Mouse (Mus musculus) lung, embryonic 14.5 days (tissue): ENCODE measurements around the gene Zfpl1. TPM values are rescaled to one million over a fixed set of nuclear protein-coding genes. Genes with fewer than 3 reads are reported as not detected.

ENCODE experiments used
- ATAC-seq: fragments of 200-750 bp; cut with Nextera tagmentation; 2 replicates; pipeline ENCODE4 v1.8.0; 2017; ENCODE audit warnings: mild to moderate bottlenecking, moderate TSS enrichment, moderate library complexity; ENCODE audit not compliant: insufficient read depth
- DNase-seq: peaks from one replicate; pipeline ENCODE4 v3.0.0-alpha.2; 2015
- H3K27ac ChIP-seq: fragments of 300-500 bp; sonication (generic); 2 replicates; pipeline ENCODE4 v1.5.1; 2014; ENCODE audit warnings: low read depth, mild to moderate bottlenecking, moderate library complexity
- H3K27me3 ChIP-seq: fragments of 300-500 bp; sonication (generic); 2 replicates; pipeline ENCODE4 v1.6.1; 2014; ENCODE audit warnings: low read length, control low read depth; ENCODE audit not compliant: insufficient read depth
- H3K36me3 ChIP-seq: fragments of 300-500 bp; sonication (generic); 2 replicates; pipeline ENCODE4 v1.6.1; 2014; ENCODE audit warnings: control low read depth; ENCODE audit not compliant: insufficient read depth
- H3K4me1 ChIP-seq: fragments of 300-500 bp; sonication (generic); 2 replicates; pipeline ENCODE4 v1.6.1; 2014; ENCODE audit warnings: antibody characterized with exemption, control low read depth; ENCODE audit not compliant: insufficient read depth
- H3K4me2 ChIP-seq: fragments of 300-500 bp; sonication (generic); 2 replicates; pipeline ENCODE4 v1.6.1; 2014; ENCODE audit warnings: mild to moderate bottlenecking
- H3K4me3 ChIP-seq: fragments of 300-500 bp; sonication (generic); 2 replicates; pipeline ENCODE4 v1.5.1; 2014; ENCODE audit warnings: low read depth, low read length
- H3K9ac ChIP-seq: fragments of 300-500 bp; sonication (generic); 2 replicates; pipeline ENCODE4 v1.6.1; 2014
- H3K9me3 ChIP-seq: fragments of 300-500 bp; sonication (generic); 2 replicates; pipeline ENCODE4 v1.6.1; 2016; ENCODE audit warnings: low read depth, low read length, control low read depth
- CTCF ChIP-seq: IDR thresholded peaks from 2 replicates; pipeline ENCODE4 v1.5.1; 2016; ENCODE audit warnings: antibody characterized with exemption, low read depth
- WGBS: fragments of 180-500 bp; shearing (Covaris S2); extraction: QIAGEN DNeasy Blood & Tissue Kit; methylation state at CpG from one replicate; pipeline ENCODE4 v1.1.7; 2014; 5-methylcytosine and 5-hydroxymethylcytosine counted together
- polyA plus RNA-seq: library from polyadenylated mRNA; unstranded; fragments of >200 nt; fragmentation: Nextera tagmentation; extraction: Ambion mirVana; gene quantifications from 2 replicates; pipeline ENCODE4 v1.2.1, GENCODE M21; 2014

Zfpl1 gene
- polyA plus RNA-seq, 1 experiment from 2014 or later = 72.3 TPM

- 91% methylated on average over 19 of the region's 19 CpGs for WGBS
- Histone ChIP-seq H3K9ac (no peak overlapping the region), H3K36me3 (peaks cover 58% of the 10 kb centered on the region)
These were observed 13.5 kb downstream of the Zfpl1 start for GRCm38 (mm10) chr19:6071261-6071660.

GRCm38 (mm10) chr19:6070571-6071250 is 14.0 kb downstream of the Zfpl1 start:
- H3K9me3 ChIP-seq = no peaks in the 10 kb centered on the region
- H3K4me1 ChIP-seq = peaks cover 7% of the 10 kb centered on the region; the same call in 1 of the 2 replicates
- no peak overlapping the region for H3K4me3 ChIP-seq
- H3K4me2 ChIP-seq = no peak overlapping the region
- no peak overlapping the region for H3K9ac ChIP-seq
- 86% methylated on average over 31 of the region's 31 CpGs for WGBS
- no peaks in the 10 kb centered on the region for H3K27me3 ChIP-seq
- H3K36me3 ChIP-seq = peaks cover 58% of the 10 kb centered on the region
- TF ChIP-seq CTCF = no peak
- no peak for ATAC-seq
- no peak for DNase-seq
- no peak overlapping the region for H3K27ac ChIP-seq

More at GRCm38 (mm10) chr19:6071261-6071660, 13.5 kb downstream of the Zfpl1 start:
- DNase-seq = no peak
- no peak for TF ChIP-seq CTCF
- no peaks in the 10 kb centered on the region for H3K27me3 ChIP-seq
- H3K4me1 ChIP-seq = peaks cover 12% of the 10 kb centered on the region; the same call in 1 of the 2 replicates
- no peak overlapping the region for H3K4me2 ChIP-seq
- no peaks in the 10 kb centered on the region for H3K9me3 ChIP-seq
- H3K27ac ChIP-seq = no peak overlapping the region
- ATAC-seq = no peak
- H3K4me3 ChIP-seq = no peak overlapping the region

- ATAC-seq = no peak
- Histone ChIP-seq H3K9me3 (no peaks in the 10 kb centered on the region), H3K27ac (no peak overlapping the region), H3K27me3 (no peaks in the 10 kb centered on the region), H3K4me2 (no peak overlapping the region), H3K4me1 (peaks cover 7% of the 10 kb centered on the region; the same call in 1 of the 2 replicates), H3K36me3 (peaks cover 50% of the 10 kb centered on the region), H3K9ac (no peak overlapping the region), H3K4me3 (no peak overlapping the region)
- TF ChIP-seq CTCF = no peak
- DNase-seq = no peak
- WGBS = 83% methylated on average over 10 of the region's 10 CpGs
These were observed 14.9 kb downstream of the Zfpl1 start for GRCm38 (mm10) chr19:6069851-6070250.

GRCm38 (mm10) chr19:6068951-6069350 is 15.8 kb downstream of the Zfpl1 start:
- ATAC-seq (no peak), DNase-seq (no peak)
- WGBS = 73% methylated on average over 4 of the region's 4 CpGs
- H3K4me2 ChIP-seq = no peak overlapping the region
- no peaks in the 10 kb centered on the region for H3K9me3 ChIP-seq
- no peak overlapping the region for H3K4me3 ChIP-seq
- no peaks in the 10 kb centered on the region for H3K27me3 ChIP-seq
- peaks cover 7% of the 10 kb centered on the region; the same call in 1 of the 2 replicates for H3K4me1 ChIP-seq
- no peak overlapping the region for H3K9ac ChIP-seq
- H3K36me3 ChIP-seq = peaks cover 44% of the 10 kb centered on the region
- no peak overlapping the region for H3K27ac ChIP-seq
- TF ChIP-seq CTCF = no peak

GRCm38 (mm10) chr19:6067724-6068415 is 16.9 kb downstream of the Zfpl1 start, which contains the start of gene Tm7sf2:
Gene Tm7sf2, minus strand, starts transcription at chr19:6068373.
- Histone ChIP-seq H3K4me1 (peaks cover 9% of the 10 kb centered on the region; the same call in 1 of the 2 replicates), H3K4me2 (peak within 1 kb of the TSS; percentile 89), H3K36me3 (peaks cover 35% of the 10 kb centered on the region), H3K9ac (peak within 1 kb of the TSS; percentile 35), H3K9me3 (no peaks in the 10 kb centered on the region), H3K27ac (peak within 1 kb of the TSS; percentile 61; the same call in 1 of the 2 replicates), H3K27me3 (no peaks in the 10 kb centered on the region), H3K4me3 (peak within 1 kb of the TSS; percentile 41)
- 10% methylated on average over 33 of the region's 33 CpGs for WGBS
- peak; percentile 96 for DNase-seq
- peak; percentile 96 for ATAC-seq
- TF ChIP-seq CTCF = peak; percentile 19; the same call in 1 of the 2 replicates

- under 1% methylated on average over 30 of the region's 30 CpGs for WGBS
- Histone ChIP-seq H3K27me3 (no peaks in the 10 kb centered on the region), H3K9me3 (no peaks in the 10 kb centered on the region), H3K4me3 (peak overlapping the region; percentile 41), H3K27ac (peak overlapping the region; percentile 61; the same call in 1 of the 2 replicates), H3K36me3 (peaks cover 29% of the 10 kb centered on the region), H3K4me2 (peak overlapping the region; percentile 89), H3K4me1 (peaks cover 16% of the 10 kb centered on the region; the same call in 1 of the 2 replicates), H3K9ac (peak overlapping the region; percentile 35)
- peak; percentile 48 for ATAC-seq
- peak; percentile 87 for DNase-seq
- peak; percentile 87 for TF ChIP-seq CTCF
These were observed 17.6 kb downstream of the Zfpl1 start for GRCm38 (mm10) chr19:6067011-6067723.
